20 mouse cellular contexts compared by ENCODE assay signal in the genomic region with DNA sequence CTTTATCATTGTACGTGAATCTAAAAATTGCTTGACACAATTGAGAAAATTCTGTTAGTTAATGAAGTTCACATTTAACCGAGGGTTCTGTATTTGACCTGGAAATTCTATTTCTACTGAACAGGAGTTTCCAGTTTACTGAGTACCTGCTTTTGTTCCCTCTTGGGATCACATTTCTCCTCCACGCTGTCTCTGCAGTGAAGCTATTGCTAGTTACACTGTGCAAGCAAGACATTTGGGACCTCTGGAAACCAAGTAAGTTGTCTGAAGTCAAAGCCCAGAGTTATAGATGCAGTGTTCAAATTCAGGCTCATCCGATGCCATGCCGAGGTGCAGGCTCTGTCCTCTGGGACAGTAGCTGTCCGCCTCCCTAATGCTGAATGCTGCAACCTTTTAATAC. TPM values are rescaled to one million over a fixed set of nuclear protein-coding genes. Genes with fewer than 3 reads are reported as not detected.
A peak's percentile ranks its signal among the peaks of the same experiment; 100 is the strongest.
DNase-seq lines count a peak whose midpoint lies in the region; ATAC-seq and TF ChIP-seq lines count a peak whose summit lies in the region.
"Had no signal": no experiment of that assay in that cellular context is flagged by ENCODE, and none has a peak within 500 bp of the region (broad histone marks: within the 10 kb centered on the region; RNA-seq: fewer than 3 reads in every experiment).

No protein-coding gene starts in this region.

- H3K27me3 ChIP-seq in embryonic facial prominence, embryonic 11.5 days (ENCODE audit: control insufficient read depth, insufficient read depth, low read length), result no peaks in the 10 kb centered on the region
- H3K27me3 ChIP-seq in embryonic facial prominence, embryonic 10.5 days (replicated peaks; ENCODE audit: low read depth, poor library complexity, severe bottlenecking), result peaks cover 39% of the 10 kb centered on the region
- no peaks in the 10 kb centered on the region for H3K27me3 ChIP-seq in lung, embryonic 14.5 days (ENCODE audit: insufficient read depth, low read length)
- H3K27me3 ChIP-seq: CH12.LX; embryonic facial prominence, embryonic 12.5 days; embryonic facial prominence, embryonic 15.5 days; forebrain, embryonic 13.5 days; forebrain, embryonic 15.5 days; Patski had no signal

- peak; percentile 24 for DNase-seq in embryo, embryonic 10 days (ENCODE audit: low spot score)
- DNase-seq in embryo, embryonic 11 days, result no peak
- peak; percentile 19 for DNase-seq in embryonic facial prominence, embryonic 11.5 days (ENCODE audit: low spot score)
- DNase-seq in embryonic facial prominence, embryonic 10.5 days (ENCODE audit: low spot score), result no peak
- DNase-seq in heart, adult 11 months, result peak; percentile 76
- DNase-seq in heart, adult 18-20 months, result no peak
- peak; percentile 32 for DNase-seq in lung, embryonic 14.5 days
- DNase-seq in lung, postnatal 10 days, result no peak
- DNase-seq: adrenal gland, adult 8-10 months; cerebellum, adult 11-12 months had no signal

- no peak for TF ChIP-seq CTCF in lung, embryonic 14.5 days (IDR thresholded peaks at IDR 0.05; ENCODE audit: low read depth)

- H3K36me3 ChIP-seq in embryonic facial prominence, embryonic 11.5 days (replicated peaks; ENCODE audit: control insufficient read depth, insufficient read depth, low read depth, low read length), result no peaks in the 10 kb centered on the region
- H3K36me3 ChIP-seq in embryonic facial prominence, embryonic 10.5 days (replicated peaks), result no peaks in the 10 kb centered on the region
- H3K36me3 ChIP-seq in lung, embryonic 14.5 days (ENCODE audit: insufficient read depth), result no peaks in the 10 kb centered on the region
- H3K36me3 ChIP-seq: embryonic facial prominence, embryonic 12.5 days; embryonic facial prominence, embryonic 15.5 days; forebrain, embryonic 10.5 days; forebrain, embryonic 15.5 days had no signal

- 39% methylated on average over 6 of the region's 6 CpGs for WGBS in embryonic facial prominence, embryonic 11.5 days
- 47% methylated on average over 6 of the region's 6 CpGs for WGBS in embryonic facial prominence, embryonic 10.5 days
- WGBS in lung, embryonic 14.5 days, result 58% methylated on average over 6 of the region's 6 CpGs

- no peak overlapping the region for H3K4me2 ChIP-seq in embryonic facial prominence, embryonic 11.5 days (ENCODE audit: low read depth, low read length)
- H3K4me2 ChIP-seq in lung, embryonic 14.5 days, result no peak overlapping the region
- H3K4me2 ChIP-seq: embryonic facial prominence, embryonic 12.5 days; forebrain, embryonic 13.5 days; forebrain, embryonic 15.5 days had no signal

- no peak overlapping the region for H3K9ac ChIP-seq in embryonic facial prominence, embryonic 11.5 days (replicated peaks; ENCODE audit: low read length)
- no peak overlapping the region for H3K9ac ChIP-seq in lung, embryonic 14.5 days
- H3K9ac ChIP-seq: embryonic facial prominence, embryonic 12.5 days; embryonic facial prominence, embryonic 15.5 days; forebrain, embryonic 13.5 days; forebrain, embryonic 15.5 days had no signal

- no peaks in the 10 kb centered on the region for H3K9me3 ChIP-seq in embryonic facial prominence, embryonic 11.5 days (replicated peaks; ENCODE audit: control insufficient read depth, low read length)
- H3K9me3 ChIP-seq in embryonic facial prominence, embryonic 10.5 days, result no peaks in the 10 kb centered on the region
- no peaks in the 10 kb centered on the region for H3K9me3 ChIP-seq in lung, embryonic 14.5 days (ENCODE audit: low read depth, low read length)
- H3K9me3 ChIP-seq: embryonic facial prominence, embryonic 12.5 days; embryonic facial prominence, embryonic 15.5 days; forebrain, embryonic 10.5 days; forebrain, embryonic 13.5 days; forebrain, embryonic 15.5 days; G1E had no signal

- ATAC-seq in embryonic facial prominence, embryonic 11.5 days (replicated peaks; ENCODE audit: insufficient number of reproducible peaks, low FRiP score, low TSS enrichment, low read depth), result no peak
- ATAC-seq in lung, embryonic 14.5 days (ENCODE audit: insufficient read depth), result no peak
- ATAC-seq: activated CD4-positive, CD25-positive, alpha-beta regulatory T cell, adult 4 months had no signal

- H3K27ac ChIP-seq in embryonic facial prominence, embryonic 11.5 days (replicated peaks; ENCODE audit: low read depth, low read length), result no peak overlapping the region
- no peak overlapping the region for H3K27ac ChIP-seq in embryonic facial prominence, embryonic 10.5 days (replicated peaks)
- H3K27ac ChIP-seq in lung, embryonic 14.5 days (ENCODE audit: low read depth), result no peak overlapping the region
- H3K27ac ChIP-seq: embryonic facial prominence, embryonic 12.5 days; embryonic facial prominence, embryonic 15.5 days; forebrain, embryonic 13.5 days; forebrain, embryonic 15.5 days had no signal

- H3K4me1 ChIP-seq in embryonic facial prominence, embryonic 11.5 days (ENCODE audit: control insufficient read depth, insufficient read depth, low read length), result no peaks in the 10 kb centered on the region
- H3K4me1 ChIP-seq in embryonic facial prominence, embryonic 10.5 days, result peaks cover 15% of the 10 kb centered on the region
- H3K4me1 ChIP-seq in lung, embryonic 14.5 days (ENCODE audit: insufficient read depth), result no peaks in the 10 kb centered on the region

- no peak overlapping the region for H3K4me3 ChIP-seq in embryonic facial prominence, embryonic 11.5 days (ENCODE audit: low read depth, low read length)
- no peak overlapping the region for H3K4me3 ChIP-seq in embryonic facial prominence, embryonic 10.5 days
- H3K4me3 ChIP-seq in lung, embryonic 14.5 days (ENCODE audit: low read depth, low read length), result no peak overlapping the region
- H3K4me3 ChIP-seq: embryonic facial prominence, embryonic 12.5 days; erythroblast, embryonic 14.5 days; forebrain, embryonic 10.5 days; forebrain, embryonic 13.5 days; forebrain, embryonic 15.5 days had no signal

RNA-seq across cellular contexts. Expression of gene Arl14ep, which starts 19.2 kb away (rescaled TPM):
- 64.8 and 71.3 TPM in 2 replicates for polyA plus RNA-seq in embryonic facial prominence, embryonic 11.5 days (2014; fragmentation: Nextera tagmentation; extraction: Ambion mirVana)
- 53.7 and 57.8 TPM in 2 replicates for polyA plus RNA-seq in embryonic facial prominence, embryonic 10.5 days (2016; fragmentation: Nextera tagmentation; extraction: Ambion mirVana)
- 10 to 100 TPM in 1 of 2 experiments, 1 to 10 TPM in 1; 9.3 to 11.1 TPM for total RNA-seq in heart, adult 18-20 months (2021)
- polyA plus RNA-seq in lung, embryonic 14.5 days (2014; fragmentation: Nextera tagmentation; extraction: Ambion mirVana), result 44.8 and 48.3 TPM in 2 replicates

Comparison
In these comparisons a context has a peak if more than half of its experiments do, and no peak if none do; other contexts are left out.
1. DNase-seq: peak in embryo, embryonic 10 days (single experiment), embryonic facial prominence, embryonic 11.5 days (single experiment), heart, adult 11 months (single experiment) and lung, embryonic 14.5 days (single experiment); none in embryo, embryonic 11 days (single experiment), embryonic facial prominence, embryonic 10.5 days (single experiment), heart, adult 18-20 months (0 of 2) and lung, postnatal 10 days (single experiment).